Mouse (Mus musculus) activated CD4-positive, CD25-positive, alpha-beta regulatory T cell, adult 4 months (primary cell): ENCODE data around the gene Dpp8. TPM values are rescaled to one million over a fixed set of nuclear protein-coding genes. Genes with fewer than 3 reads are reported as not detected.
"Not testable (repeated sequence)": the region's sequence is repeated elsewhere in the genome, so short reads cannot be mapped to it uniquely, and the experiment has no call there.

Experiments
- ATAC-seq: one replicate; pipeline ENCODE4 v1.8.0; 2017
- polyA plus RNA-seq, 2 experiments: library from polyadenylated mRNA; unstranded; fragments of 100-300 nt; shearing (Covaris generic); gene quantifications; one replicate each; pipeline ENCODE4 v1.2.1; 2017

Dpp8 gene
- polyA plus RNA-seq, 2 experiments from 2014 or later = 23.4 to 29.2 TPM

- peak; percentile 68 for ATAC-seq
These were observed 10.2 kb upstream of the Dpp8 start for GRCm38 (mm10) chr9:65021887-65022579.

DNA sequence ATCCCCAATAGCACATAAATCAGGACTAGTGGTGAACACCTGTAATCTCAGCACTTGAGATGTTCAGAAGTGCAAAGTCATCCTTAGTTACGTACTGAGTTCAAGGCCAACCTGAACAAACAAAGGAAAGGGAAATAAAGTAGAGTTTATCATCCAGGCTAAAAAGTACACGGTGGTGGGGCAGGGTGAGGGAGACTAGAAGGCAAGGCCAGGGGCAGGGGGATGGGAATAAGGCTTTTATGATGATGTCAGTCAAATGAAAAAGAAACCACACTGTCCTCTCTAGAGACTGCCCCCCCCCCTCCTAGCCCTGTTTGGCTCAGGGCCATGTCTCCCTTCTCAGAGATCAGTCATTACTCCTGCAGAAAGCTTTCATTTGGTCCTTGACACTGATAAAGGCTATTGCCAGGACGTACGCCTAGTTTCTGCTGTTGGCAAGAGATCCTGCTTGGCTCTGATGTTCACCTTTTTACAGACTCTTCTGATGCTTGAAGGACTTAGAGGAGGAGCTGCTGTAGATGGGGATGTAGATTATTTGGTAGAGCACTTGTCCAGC, 9.6 kb upstream of the Dpp8 start:
- no peak for ATAC-seq

GRCm38 (mm10) chr9:65023447-65023846, 8.8 kb upstream of the Dpp8 start:
- no peak for ATAC-seq

DNA sequence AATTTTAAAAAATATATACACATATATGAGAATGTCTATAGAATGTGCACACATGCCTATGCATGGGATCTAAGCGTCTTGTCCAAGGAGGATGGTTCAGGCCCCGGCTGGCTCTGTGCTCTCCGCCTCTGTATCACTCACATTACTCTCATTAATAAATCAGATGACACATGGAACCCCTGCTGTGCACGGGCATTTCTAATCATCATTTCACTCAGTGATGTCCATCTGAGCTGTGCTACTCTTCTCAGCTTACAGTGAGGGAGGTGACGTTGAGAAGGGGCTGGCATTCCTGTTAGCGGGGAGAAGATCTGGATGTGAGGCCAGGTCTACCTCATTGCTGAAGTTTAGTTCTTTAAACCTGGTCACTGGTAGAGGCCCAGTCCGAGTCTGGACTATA, 5.0 kb upstream of the Dpp8 start:
- no peak for ATAC-seq

GRCm38 (mm10) chr9:65028313-65028712, 3.9 kb upstream of the Dpp8 start:
- no peak for ATAC-seq

GRCm38 (mm10) chr9:65031355-65031754, 859 bp upstream of the Dpp8 start:
- ATAC-seq = not testable (repeated sequence)

- ATAC-seq = no peak
These were observed 333 bp upstream of the Dpp8 start for GRCm38 (mm10) chr9:65031894-65032268.

DNA sequence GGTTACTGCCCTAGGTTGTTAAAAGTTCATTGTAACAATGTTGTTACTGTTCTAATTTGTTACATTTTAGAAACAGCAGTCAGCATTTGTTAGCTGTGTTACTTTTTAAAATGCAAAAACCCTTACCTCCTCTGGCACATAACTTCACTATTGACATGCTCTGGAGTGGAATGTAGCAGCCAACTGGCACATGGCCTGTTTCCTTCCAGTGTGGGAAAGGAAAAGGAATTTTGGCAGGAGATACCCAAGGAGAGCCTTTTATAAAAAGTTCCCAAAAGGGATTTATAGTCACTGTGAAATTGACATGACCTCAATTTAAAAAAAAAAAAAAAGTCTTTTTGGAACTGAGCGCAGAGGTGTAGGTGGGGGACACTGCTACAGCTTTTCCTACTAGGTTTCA, 4.2 kb downstream of the Dpp8 start:
- ATAC-seq = no peak

DNA sequence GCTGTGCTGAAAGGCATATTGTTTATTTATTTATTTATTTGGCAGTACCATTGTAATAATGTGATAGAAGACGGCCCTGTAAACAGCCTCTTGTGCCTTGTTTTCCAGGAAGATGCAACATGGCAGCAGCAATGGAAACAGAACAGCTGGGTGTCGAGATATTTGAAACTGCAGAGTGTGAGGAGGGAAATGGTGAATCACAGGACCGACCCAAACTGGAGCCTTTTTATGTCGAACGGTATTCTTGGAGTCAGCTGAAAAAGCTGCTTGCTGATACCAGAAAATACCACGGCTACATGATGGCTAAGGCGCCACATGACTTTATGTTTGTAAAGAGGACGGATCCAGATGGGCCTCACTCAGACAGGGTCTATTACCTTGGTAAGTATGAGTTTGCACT, 4.6 kb downstream of the Dpp8 start:
- no peak for ATAC-seq

GRCm38 (mm10) chr9:65041430-65041829, 9.2 kb downstream of the Dpp8 start:
- ATAC-seq = no peak

GRCm38 (mm10) chr9:65046993-65047392, 14.8 kb downstream of the Dpp8 start:
- no peak for ATAC-seq

GRCm38 (mm10) chr9:65049422-65049821, 17.2 kb downstream of the Dpp8 start:
- ATAC-seq = no peak

GRCm38 (mm10) chr9:65050981-65051380, 18.8 kb downstream of the Dpp8 start:
- ATAC-seq = no peak

DNA sequence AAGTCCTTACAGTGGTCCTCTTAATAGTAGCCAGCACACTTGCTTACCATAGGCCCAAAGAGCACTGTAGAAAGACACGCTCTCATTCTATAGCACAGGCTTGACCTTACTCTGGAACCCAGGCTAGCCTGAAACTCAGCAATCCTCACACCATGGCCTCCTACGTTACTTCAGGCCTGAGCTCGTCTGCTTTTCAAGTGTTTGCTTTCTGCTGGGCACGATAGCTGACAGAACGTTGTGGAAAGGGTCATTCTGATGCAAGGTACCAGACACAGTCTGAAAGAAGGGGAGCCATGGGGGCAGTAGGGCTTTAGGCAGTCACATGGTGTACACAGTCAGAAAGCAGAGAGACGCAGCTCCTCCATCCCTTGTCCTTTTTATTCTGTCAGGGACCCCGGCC, 32.0 kb downstream of the Dpp8 start:
- ATAC-seq = no peak

- no peak for ATAC-seq
These were observed 38.4 kb downstream of the Dpp8 start for GRCm38 (mm10) chr9:65070587-65070986.

DNA sequence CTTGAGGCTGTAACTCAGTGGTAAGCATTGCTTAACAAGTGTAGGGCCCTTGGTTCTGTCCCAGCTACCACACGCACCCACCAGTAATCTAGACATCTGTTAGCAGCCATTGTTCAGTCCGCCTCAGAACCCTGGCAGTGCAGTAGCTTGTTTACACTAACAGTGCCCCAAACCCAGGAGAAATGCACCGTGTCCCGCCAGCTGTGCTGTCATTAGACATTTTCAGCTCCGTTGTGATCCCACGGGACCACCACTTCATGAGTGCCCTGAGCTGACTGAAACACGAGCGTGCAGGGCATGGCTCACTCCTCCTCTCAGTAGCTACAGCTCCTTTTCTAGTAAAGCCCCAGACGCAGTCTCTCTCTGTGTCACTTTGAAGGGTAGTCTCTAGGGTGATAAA, 41.3 kb downstream of the Dpp8 start:
- no peak for ATAC-seq

DNA sequence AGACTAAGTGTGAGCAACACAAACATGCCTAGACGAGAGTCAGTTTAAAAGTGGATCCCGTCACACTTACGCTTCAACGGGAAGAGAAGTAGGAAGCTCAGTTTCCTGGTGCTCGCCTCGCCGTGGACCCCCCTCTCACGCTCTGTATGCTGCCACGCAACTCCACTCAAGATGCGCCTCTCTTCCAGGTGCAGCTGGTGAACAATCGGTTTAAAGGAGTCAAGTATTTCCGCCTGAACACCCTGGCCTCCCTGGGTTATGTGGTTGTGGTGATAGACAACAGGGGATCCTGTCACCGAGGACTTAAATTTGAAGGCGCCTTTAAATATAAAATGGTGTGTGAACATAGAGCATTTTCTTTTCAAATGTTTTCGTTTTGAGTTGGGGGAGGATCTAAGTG, 42.0 kb downstream of the Dpp8 start:
- no peak for ATAC-seq

DNA sequence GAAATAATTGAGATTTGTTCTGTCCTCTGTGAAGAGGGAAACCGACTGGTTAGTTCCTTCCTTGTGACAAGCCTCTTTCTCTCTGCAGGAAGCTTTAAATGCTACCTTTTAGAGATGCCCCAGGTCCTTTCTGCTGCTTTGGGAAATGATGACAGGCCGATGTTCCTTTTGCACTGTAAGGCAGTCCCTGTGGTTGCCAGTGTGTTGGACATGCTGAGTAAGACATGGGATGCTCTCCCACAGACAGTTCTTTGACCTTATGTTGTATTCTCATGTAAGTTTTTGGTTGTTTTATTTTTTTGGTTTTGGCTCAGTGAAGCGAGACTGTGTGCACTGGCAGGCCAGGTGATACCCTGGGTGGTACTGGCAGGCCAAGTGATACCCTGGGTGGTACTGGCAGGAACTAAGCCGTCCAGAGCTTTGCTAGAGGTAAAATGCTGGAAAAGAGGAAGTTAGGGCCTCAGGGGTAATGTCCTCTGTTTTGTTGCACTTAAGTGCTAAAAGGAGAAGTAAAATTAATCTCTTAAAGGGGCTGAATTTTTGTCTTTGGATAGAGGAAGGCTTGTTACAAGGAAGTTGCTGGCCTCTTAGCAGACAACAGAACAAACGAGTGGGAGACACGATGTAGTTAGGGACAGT, 42.8 kb downstream of the Dpp8 start:
- no peak for ATAC-seq

- ATAC-seq = no peak
These were observed 45.3 kb downstream of the Dpp8 start for GRCm38 (mm10) chr9:65077536-65077935.

GRCm38 (mm10) chr9:65080141-65080540, 47.9 kb downstream of the Dpp8 start:
- ATAC-seq = not testable (repeated sequence)

- ATAC-seq = peak; percentile 55
These were observed 51.0 kb downstream of the Dpp8 start for GRCm38 (mm10) chr9:65083075-65083765.

GRCm38 (mm10) chr9:65084198-65084807, 52.1 kb downstream of the Dpp8 start:
- ATAC-seq = peak; percentile 67

GRCm38 (mm10) chr9:65085270-65085669, 53.1 kb downstream of the Dpp8 start:
- no peak for ATAC-seq
